Mouse (Mus musculus) testis, adult 2 months (tissue): Measurements from ENCODE around the gene Ifi204. TPM values are rescaled to one million over a fixed set of nuclear protein-coding genes. Genes with fewer than 3 reads are reported as not detected.
"Not testable (repeated sequence)": the region's sequence is repeated elsewhere in the genome, so short reads cannot be mapped to it uniquely, and the experiment has no call there.

ENCODE experiments used
- H3K27ac ChIP-seq: fragments of 200-500 bp; 2 replicates; pipeline ENCODE4 v1.5.1; 2012; ENCODE audit warnings: low read depth, low read length; ENCODE audit not compliant: control insufficient read depth, insufficient read depth
- H3K27me3 ChIP-seq: fragments of 200-500 bp; 2 replicates; pipeline ENCODE4 v1.6.1; 2012; ENCODE audit warnings: mild to moderate bottlenecking, low read length, moderate library complexity; ENCODE audit not compliant: control insufficient read depth, insufficient read depth
- H3K36me3 ChIP-seq: fragments of 200-500 bp; 2 replicates; pipeline ENCODE4 v1.6.1; 2012; ENCODE audit warnings: mild to moderate bottlenecking, low read length; ENCODE audit not compliant: control insufficient read depth, insufficient read depth
- H3K4me1 ChIP-seq: fragments of 200-500 bp; 2 replicates; pipeline ENCODE4 v1.6.1; 2012; ENCODE audit warnings: low read length; ENCODE audit not compliant: control insufficient read depth, insufficient read depth
- H3K4me3 ChIP-seq: fragments of 200-500 bp; 2 replicates; pipeline ENCODE4 v1.5.1; 2012; ENCODE audit warnings: low read depth, mild to moderate bottlenecking, low read length, moderate library complexity, mixed read lengths; ENCODE audit not compliant: control insufficient read depth
- CTCF ChIP-seq: fragments of 200-500 bp; IDR thresholded peaks from 2 replicates; pipeline ENCODE4 v1.5.1; 2012; ENCODE audit warnings: low read depth, mild to moderate bottlenecking, inconsistent platforms, low read length, moderate library complexity; ENCODE audit not compliant: control insufficient read depth, insufficient read depth, insufficient replicate concordance
- POLR2A ChIP-seq: fragments of 200-500 bp; IDR thresholded peaks from 2 replicates; pipeline ENCODE4 v1.6.1; 2012; ENCODE audit warnings: low read depth, mild to moderate bottlenecking, inconsistent platforms, low read length, moderate library complexity; ENCODE audit not compliant: control insufficient read depth
- polyA plus RNA-seq: library from polyadenylated mRNA; depleted of rRNA; stranded (reverse); fragments of >200 nt; gene quantifications from 2 replicates; pipeline ENCODE4 v1.2.3, GENCODE M21; 2012; rRNA removed

The Ifi204 gene
- 0.14 TPM in 1 of 2 replicates, not detected in the other for polyA plus RNA-seq

GRCm38 (mm10) chr1:173766848-173767617 is at the start of gene Ifi204:
Ifi204 (minus strand) TSS chr1:173766943.
- not testable (repeated sequence) for H3K4me1 ChIP-seq, H3K36me3 ChIP-seq, H3K27me3 ChIP-seq, H3K4me3 ChIP-seq, H3K27ac ChIP-seq

- H3K4me3 ChIP-seq, H3K4me1 ChIP-seq, H3K36me3 ChIP-seq, H3K27ac ChIP-seq, H3K27me3 ChIP-seq: not testable (repeated sequence)
Observed at GRCm38 (mm10) chr1:173809294-173809693, 42.6 kb upstream of the Ifi204 start.

- not testable (repeated sequence) for H3K36me3 ChIP-seq, H3K4me1 ChIP-seq, H3K27ac ChIP-seq, H3K27me3 ChIP-seq, H3K4me3 ChIP-seq
Observed at GRCm38 (mm10) chr1:173802689-173803281, 36.0 kb upstream of the Ifi204 start.

GRCm38 (mm10) chr1:173802207-173802606 is 35.5 kb upstream of the Ifi204 start:
- not testable (repeated sequence) for H3K27ac ChIP-seq, H3K36me3 ChIP-seq, H3K4me3 ChIP-seq

GRCm38 (mm10) chr1:173801791-173802190 is 35.0 kb upstream of the Ifi204 start:
- H3K4me3 ChIP-seq, H3K4me1 ChIP-seq, H3K36me3 ChIP-seq, H3K27me3 ChIP-seq, H3K27ac ChIP-seq: not testable (repeated sequence)

More at GRCm38 (mm10) chr1:173802207-173802606, 35.5 kb upstream of the Ifi204 start:
- H3K4me1 ChIP-seq, H3K27me3 ChIP-seq: not testable (repeated sequence)

- H3K27me3 ChIP-seq, H3K36me3 ChIP-seq, H3K27ac ChIP-seq, H3K4me3 ChIP-seq, H3K4me1 ChIP-seq: not testable (repeated sequence)
Observed at GRCm38 (mm10) chr1:173773457-173773856, 6.7 kb upstream of the Ifi204 start.

- not testable (repeated sequence) for H3K27me3 ChIP-seq, H3K27ac ChIP-seq, H3K36me3 ChIP-seq, H3K4me3 ChIP-seq, H3K4me1 ChIP-seq
Observed at GRCm38 (mm10) chr1:173760032-173760431, 6.7 kb downstream of the Ifi204 start.

GRCm38 (mm10) chr1:173742262-173742661 is 24.5 kb downstream of the Ifi204 start:
- TF ChIP-seq CTCF (no peak), POLR2A (no peak)
- Histone ChIP-seq H3K27ac (no peak overlapping the region), H3K4me3 (no peak overlapping the region), H3K4me1 (no peaks in the 10 kb centered on the region), H3K27me3 (no peaks in the 10 kb centered on the region), H3K36me3 (no peaks in the 10 kb centered on the region)
